Mouse (Mus musculus): Measurements from ENCODE around the gene Pnpla6.
"Not testable (repeated sequence)": the region's sequence is repeated elsewhere in the genome, so short reads cannot be mapped to it uniquely, and the experiment has no call there.

The Pnpla6 gene

GRCm38 (mm10) chr8:3576211-3576960 lies 61.2 kb downstream of the Pnpla6 start:
- no peak for DNase-seq (ENCODE audit: low read depth)

- no peak for DNase-seq (ENCODE audit: low read depth)
Observed at GRCm38 (mm10) chr8:3579390-3580364, 64.5 kb downstream of the Pnpla6 start.

GRCm38 (mm10) chr8:3581961-3582360 lies 66.8 kb downstream of the Pnpla6 start:
- not testable (repeated sequence) for DNase-seq (ENCODE audit: low read depth)

GRCm38 (mm10) chr8:3586452-3586851 lies 71.3 kb downstream of the Pnpla6 start:
- no peak for DNase-seq (ENCODE audit: low read depth)

- no peak for DNase-seq (ENCODE audit: low read depth)
Observed at GRCm38 (mm10) chr8:3586993-3587390, 71.8 kb downstream of the Pnpla6 start, which contains the start of gene Camsap3. TSS of gene Camsap3 (plus strand) at chr8:3587293.

GRCm38 (mm10) chr8:3587391-3588257 lies 72.4 kb downstream of the Pnpla6 start:
- DNase-seq (ENCODE audit: low read depth): peak; percentile 23

DNA sequence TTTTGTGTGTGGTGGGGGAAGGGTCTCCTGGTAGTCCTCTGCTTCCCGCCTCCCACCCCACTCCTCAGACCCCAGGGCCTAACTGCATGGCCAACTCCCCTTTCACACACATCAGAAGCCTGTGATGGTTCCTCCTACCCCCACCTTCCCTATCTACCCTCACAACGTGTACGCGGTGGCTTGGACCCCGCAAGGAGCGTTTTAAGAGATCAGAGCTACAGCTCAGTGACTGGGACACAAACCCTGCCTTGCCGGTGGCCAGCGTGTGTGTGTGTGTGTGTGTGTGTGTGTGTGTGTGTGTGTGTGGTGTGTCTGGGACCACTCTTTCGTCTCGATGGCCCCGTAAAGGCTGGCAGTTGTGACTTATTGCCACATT lies 73.1 kb downstream of the Pnpla6 start:
- no peak for DNase-seq (ENCODE audit: low read depth)

DNA sequence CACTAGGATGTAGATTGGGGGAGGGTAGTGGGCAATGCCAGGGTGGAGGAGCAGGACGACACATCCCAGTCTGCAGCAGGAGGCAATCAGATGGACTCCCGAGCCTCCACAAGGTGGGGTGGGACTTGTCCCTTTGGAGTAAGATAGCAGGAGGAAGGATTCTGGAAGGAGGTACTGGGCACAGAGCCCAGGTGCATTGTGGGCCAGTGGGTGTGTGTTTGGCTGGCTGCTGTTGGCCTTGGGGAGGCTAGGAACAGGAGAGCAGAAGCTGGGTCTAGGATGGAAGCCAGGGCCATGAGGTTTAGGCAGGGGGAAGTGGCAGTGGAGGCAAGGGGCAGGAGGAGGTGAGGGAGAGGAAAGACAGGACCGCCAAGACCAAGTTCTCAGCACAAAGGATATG lies 78.3 kb downstream of the Pnpla6 start:
- DNase-seq (ENCODE audit: low read depth): no peak
